Mouse (Mus musculus): ENCODE data around the gene Abcf2.

Gene Abcf2

GRCm38 (mm10) chr5:24577183-24577929, at the start of gene Abcf2:
TSS of gene Abcf2 (minus strand) at chr5:24577467.
- peak; percentile 56; the same call in 1 of the 2 replicates for TF ChIP-seq GATA4 (IDR thresholded peaks at IDR 0.05; ENCODE audit: insufficient replicate concordance, low read length)

- no peak for TF ChIP-seq GATA4 (IDR thresholded peaks at IDR 0.05; ENCODE audit: insufficient replicate concordance, low read length)
Measured at GRCm38 (mm10) chr5:24624822-24625120, 47.5 kb upstream of the Abcf2 start.

- no peak for TF ChIP-seq GATA4 (IDR thresholded peaks at IDR 0.05; ENCODE audit: insufficient replicate concordance, low read length)
Measured at GRCm38 (mm10) chr5:24623986-24624821, 46.9 kb upstream of the Abcf2 start, which contains the start of gene Smarcd3. TSS of gene Smarcd3 (minus strand) at chr5:24624411.

GRCm38 (mm10) chr5:24623041-24623985, 46.0 kb upstream of the Abcf2 start:
- TF ChIP-seq GATA4 (IDR thresholded peaks at IDR 0.05; ENCODE audit: insufficient replicate concordance, low read length), result no peak

- no peak for TF ChIP-seq GATA4 (IDR thresholded peaks at IDR 0.05; ENCODE audit: insufficient replicate concordance, low read length)
Measured at GRCm38 (mm10) chr5:24622386-24623040, 45.2 kb upstream of the Abcf2 start.

GRCm38 (mm10) chr5:24620626-24621025, 43.4 kb upstream of the Abcf2 start:
- TF ChIP-seq GATA4 (IDR thresholded peaks at IDR 0.05; ENCODE audit: insufficient replicate concordance, low read length), result no peak

GRCm38 (mm10) chr5:24620116-24620515, 42.8 kb upstream of the Abcf2 start:
- no peak for TF ChIP-seq GATA4 (IDR thresholded peaks at IDR 0.05; ENCODE audit: insufficient replicate concordance, low read length)

GRCm38 (mm10) chr5:24618921-24619320, 41.7 kb upstream of the Abcf2 start:
- no peak for TF ChIP-seq GATA4 (IDR thresholded peaks at IDR 0.05; ENCODE audit: insufficient replicate concordance, low read length)

- TF ChIP-seq GATA4 (IDR thresholded peaks at IDR 0.05; ENCODE audit: insufficient replicate concordance, low read length), result no peak
Measured at GRCm38 (mm10) chr5:24615097-24615496, 37.8 kb upstream of the Abcf2 start.

- TF ChIP-seq GATA4 (IDR thresholded peaks at IDR 0.05; ENCODE audit: insufficient replicate concordance, low read length), result no peak
Measured at GRCm38 (mm10) chr5:24612302-24612649, 35.0 kb upstream of the Abcf2 start.

- no peak for TF ChIP-seq GATA4 (IDR thresholded peaks at IDR 0.05; ENCODE audit: insufficient replicate concordance, low read length)
Measured at GRCm38 (mm10) chr5:24611366-24612301, 34.4 kb upstream of the Abcf2 start.

GRCm38 (mm10) chr5:24609388-24609787, 32.1 kb upstream of the Abcf2 start:
- TF ChIP-seq GATA4 (IDR thresholded peaks at IDR 0.05; ENCODE audit: insufficient replicate concordance, low read length), result no peak

- TF ChIP-seq GATA4 (IDR thresholded peaks at IDR 0.05; ENCODE audit: insufficient replicate concordance, low read length), result no peak
Measured at GRCm38 (mm10) chr5:24605980-24606665, 28.9 kb upstream of the Abcf2 start.
